Mouse (Mus musculus): Measurements from ENCODE around the gene Zfp874b. TPM values are rescaled to one million over a fixed set of nuclear protein-coding genes. Genes with fewer than 3 reads are reported as not detected.
"Not testable (repeated sequence)": the region's sequence is repeated elsewhere in the genome, so short reads cannot be mapped to it uniquely, and the experiment has no call there.

Gene Zfp874b
- total RNA-seq (2021) = 10 to 100 TPM; 14.2 to 16.1 TPM
- long read RNA-seq, experiment 1, partial matches to known transcripts = 0 of 4 reads
- long read RNA-seq, experiment 1, other reads (novel, unspliced or antisense) = 4 of 4 reads
- long read RNA-seq, experiment 2, partial matches to known transcripts = 0 of 2 reads
- long read RNA-seq, experiment 2, other reads (novel, unspliced or antisense) = 2 of 2 reads

- peak; percentile 39 to 62 for DNase-seq (ENCODE audit: low spot score in 2 of 2)
Observed at GRCm38 (mm10) chr13:67483625-67484423, at the start of gene Zfp874b. TSS of gene Zfp874b (minus strand) at chr13:67484258.

GRCm38 (mm10) chr13:67527049-67527730 is 43.1 kb upstream of the Zfp874b start:
- no peak for DNase-seq (ENCODE audit: low spot score in 2 of 2)

- peak; percentile 65 to 72 for DNase-seq (ENCODE audit: low spot score in 2 of 2)
Observed at GRCm38 (mm10) chr13:67525753-67526410, 41.8 kb upstream of the Zfp874b start, which contains the start of the genes Gm26965 and Zfp87. TSS of gene Gm26965 (minus strand) at chr13:67526151. TSS of gene Zfp87 (minus strand) at chr13:67526177.

- no peak for DNase-seq (ENCODE audit: low spot score in 2 of 2)
Observed at GRCm38 (mm10) chr13:67500908-67501307, 16.9 kb upstream of the Zfp874b start.

GRCm38 (mm10) chr13:67500084-67500719 is 16.1 kb upstream of the Zfp874b start, which contains the start of gene Zfp58:
TSS of gene Zfp58 (minus strand) at chr13:67500555.
- peak; percentile 30 to 44 for DNase-seq (ENCODE audit: low spot score in 2 of 2)

- DNase-seq (ENCODE audit: low spot score in 2 of 2) = no peak
Observed at GRCm38 (mm10) chr13:67495631-67496030, 11.6 kb upstream of the Zfp874b start.

- no peak for DNase-seq (ENCODE audit: low spot score in 2 of 2)
Observed at GRCm38 (mm10) chr13:67484424-67484811, 360 bp upstream of the Zfp874b start.

- DNase-seq (ENCODE audit: low spot score in 2 of 2) = no peak
Observed at GRCm38 (mm10) chr13:67481528-67481927, 2.5 kb downstream of the Zfp874b start.

- DNase-seq (ENCODE audit: low spot score in 2 of 2) = no peak
Observed at GRCm38 (mm10) chr13:67469274-67469673, 14.8 kb downstream of the Zfp874b start.

- DNase-seq (ENCODE audit: low spot score in 2 of 2) = not testable (repeated sequence)
Observed at GRCm38 (mm10) chr13:67463506-67464185, 20.4 kb downstream of the Zfp874b start.

GRCm38 (mm10) chr13:67452021-67452309 is 32.1 kb downstream of the Zfp874b start:
- DNase-seq (ENCODE audit: low spot score in 2 of 2) = no peak

- peak; percentile 23 to 60 for DNase-seq (ENCODE audit: low spot score in 2 of 2)
Observed at GRCm38 (mm10) chr13:67451172-67452020, 32.7 kb downstream of the Zfp874b start, which contains the start of gene Zfp874a. TSS of gene Zfp874a (minus strand) at chr13:67451624.

GRCm38 (mm10) chr13:67437095-67437494 is 47.0 kb downstream of the Zfp874b start:
- not testable (repeated sequence) for DNase-seq (ENCODE audit: low spot score in 2 of 2)

GRCm38 (mm10) chr13:67428116-67428515 is 55.9 kb downstream of the Zfp874b start:
- no peak for DNase-seq (ENCODE audit: low spot score in 2 of 2)

- not testable (repeated sequence) for DNase-seq (ENCODE audit: low spot score in 2 of 2)
Observed at GRCm38 (mm10) chr13:67425699-67426098, 58.4 kb downstream of the Zfp874b start.

GRCm38 (mm10) chr13:67422532-67422931 is 61.5 kb downstream of the Zfp874b start:
- not testable (repeated sequence) for DNase-seq (ENCODE audit: low spot score in 2 of 2)

Measured in adrenal gland, postnatal 4 days (tissue).